Mouse (Mus musculus) erythroblast, embryonic 14.5 days (primary cell): ENCODE data around the gene Gm17349. TPM values are rescaled to one million over a fixed set of nuclear protein-coding genes. Genes with fewer than 3 reads are reported as not detected.

Experiments used
- H3K27me3 ChIP-seq: 2 replicates; pipeline ENCODE4 v1.6.1; 2012; ENCODE audit warnings: inconsistent platforms; ENCODE audit not compliant: control insufficient read depth
- H3K36me3 ChIP-seq: 2 replicates; pipeline ENCODE4 v1.6.1; 2012; ENCODE audit warnings: mild to moderate bottlenecking, inconsistent platforms; ENCODE audit not compliant: control insufficient read depth
- H3K4me1 ChIP-seq: 2 replicates; pipeline ENCODE4 v1.6.1; 2012; ENCODE audit warnings: inconsistent platforms; ENCODE audit not compliant: control insufficient read depth
- H3K4me3 ChIP-seq: replicated peaks from 2 replicates; pipeline ENCODE3; 2012; ENCODE audit warnings: moderate library complexity, mild to moderate bottlenecking, inconsistent platforms
- H3K9me3 ChIP-seq: 2 replicates; pipeline ENCODE4 v1.6.1; 2012; ENCODE audit warnings: low read length, inconsistent platforms, mixed read lengths; ENCODE audit not compliant: control insufficient read depth
- GATA1 ChIP-seq: IDR thresholded peaks from 2 replicates; pipeline ENCODE4 v1.6.1; 2012; ENCODE audit warnings: low read length, inconsistent platforms, mixed read lengths
- TAL1 ChIP-seq: IDR thresholded peaks from 3 replicates; pipeline ENCODE4 v1.6.1; 2012; ENCODE audit warnings: low read length, inconsistent platforms, mixed read lengths
- polyA plus RNA-seq: library from polyadenylated mRNA; stranded (reverse); fragments of >175 nt; gene quantifications from 2 replicates; pipeline ENCODE4 v1.2.3, GENCODE M21; 2012

Gm17349 gene
- polyA plus RNA-seq, 1 experiment = 0.25 TPM

GRCm38 (mm10) chr15:99714206-99714605 is 8.9 kb upstream of the Gm17349 start:
- TF ChIP-seq GATA1 = no peak
- no peaks in the 10 kb centered on the region for H3K9me3 ChIP-seq
- H3K4me3 ChIP-seq = no peak overlapping the region
- no peaks in the 10 kb centered on the region for H3K27me3 ChIP-seq
- peaks cover 49% of the 10 kb centered on the region for H3K36me3 ChIP-seq
- H3K4me1 ChIP-seq = peaks cover 12% of the 10 kb centered on the region

GRCm38 (mm10) chr15:99713569-99713968 is 8.3 kb upstream of the Gm17349 start:
- Histone ChIP-seq H3K36me3 (peaks cover 55% of the 10 kb centered on the region), H3K27me3 (no peaks in the 10 kb centered on the region), H3K4me1 (peaks cover 12% of the 10 kb centered on the region), H3K9me3 (no peaks in the 10 kb centered on the region), H3K4me3 (no peak overlapping the region)
- TF ChIP-seq TAL1 (no peak), GATA1 (no peak)

- no peak for TF ChIP-seq TAL1
- TF ChIP-seq GATA1 = no peak
- Histone ChIP-seq H3K4me1 (peaks cover 12% of the 10 kb centered on the region), H3K9me3 (no peaks in the 10 kb centered on the region), H3K4me3 (no peak overlapping the region), H3K27me3 (no peaks in the 10 kb centered on the region), H3K36me3 (peaks cover 62% of the 10 kb centered on the region)
These were observed 7.6 kb upstream of the Gm17349 start for GRCm38 (mm10) chr15:99712666-99713559.

GRCm38 (mm10) chr15:99711491-99711890 is 6.2 kb upstream of the Gm17349 start:
- H3K36me3 ChIP-seq = peaks cover 72% of the 10 kb centered on the region
- no peaks in the 10 kb centered on the region for H3K27me3 ChIP-seq
- no peak overlapping the region for H3K4me3 ChIP-seq
- no peaks in the 10 kb centered on the region for H3K9me3 ChIP-seq
- TF ChIP-seq GATA1 = no peak
- no peak for TF ChIP-seq TAL1
- peaks cover 12% of the 10 kb centered on the region for H3K4me1 ChIP-seq

GRCm38 (mm10) chr15:99710221-99711190 is 5.2 kb upstream of the Gm17349 start:
- H3K4me1 ChIP-seq = peaks cover 7% of the 10 kb centered on the region
- H3K36me3 ChIP-seq = peaks cover 80% of the 10 kb centered on the region
- no peak overlapping the region for H3K4me3 ChIP-seq
- no peaks in the 10 kb centered on the region for H3K27me3 ChIP-seq
- TF ChIP-seq GATA1 = no peak
- TF ChIP-seq TAL1 = no peak
- H3K9me3 ChIP-seq = no peaks in the 10 kb centered on the region

- Histone ChIP-seq H3K36me3 (peaks cover 82% of the 10 kb centered on the region), H3K4me1 (peaks cover 9% of the 10 kb centered on the region), H3K27me3 (no peaks in the 10 kb centered on the region), H3K9me3 (no peaks in the 10 kb centered on the region), H3K4me3 (no peak overlapping the region)
- TF ChIP-seq GATA1 = no peak
- no peak for TF ChIP-seq TAL1
These were observed 2.9 kb upstream of the Gm17349 start for GRCm38 (mm10) chr15:99708176-99708575.

GRCm38 (mm10) chr15:99704881-99705280 is 409 bp downstream of the Gm17349 start:
- TF ChIP-seq GATA1 = no peak
- no peak for TF ChIP-seq TAL1
- no peaks in the 10 kb centered on the region for H3K27me3 ChIP-seq
- peaks cover 31% of the 10 kb centered on the region for H3K4me1 ChIP-seq
- no peak overlapping the region for H3K4me3 ChIP-seq
- peaks cover 51% of the 10 kb centered on the region for H3K36me3 ChIP-seq
- H3K9me3 ChIP-seq = no peaks in the 10 kb centered on the region

GRCm38 (mm10) chr15:99704041-99704681 is 1.1 kb downstream of the Gm17349 start:
- Histone ChIP-seq H3K9me3 (no peaks in the 10 kb centered on the region), H3K4me3 (no peak overlapping the region), H3K27me3 (no peaks in the 10 kb centered on the region), H3K36me3 (peaks cover 44% of the 10 kb centered on the region), H3K4me1 (peaks cover 31% of the 10 kb centered on the region)
- no peak for TF ChIP-seq TAL1
- no peak for TF ChIP-seq GATA1

- H3K36me3 ChIP-seq = peaks cover 39% of the 10 kb centered on the region
- H3K4me3 ChIP-seq = no peak overlapping the region
- H3K9me3 ChIP-seq = no peaks in the 10 kb centered on the region
- peaks cover under 1% of the 10 kb centered on the region for H3K27me3 ChIP-seq
- TF ChIP-seq GATA1 (no peak), TAL1 (no peak)
- peaks cover 34% of the 10 kb centered on the region for H3K4me1 ChIP-seq
These were observed 1.6 kb downstream of the Gm17349 start for GRCm38 (mm10) chr15:99703676-99704040.
